Comparison of ENCODE assay signal across 19 mouse cellular contexts in the genomic region with DNA sequence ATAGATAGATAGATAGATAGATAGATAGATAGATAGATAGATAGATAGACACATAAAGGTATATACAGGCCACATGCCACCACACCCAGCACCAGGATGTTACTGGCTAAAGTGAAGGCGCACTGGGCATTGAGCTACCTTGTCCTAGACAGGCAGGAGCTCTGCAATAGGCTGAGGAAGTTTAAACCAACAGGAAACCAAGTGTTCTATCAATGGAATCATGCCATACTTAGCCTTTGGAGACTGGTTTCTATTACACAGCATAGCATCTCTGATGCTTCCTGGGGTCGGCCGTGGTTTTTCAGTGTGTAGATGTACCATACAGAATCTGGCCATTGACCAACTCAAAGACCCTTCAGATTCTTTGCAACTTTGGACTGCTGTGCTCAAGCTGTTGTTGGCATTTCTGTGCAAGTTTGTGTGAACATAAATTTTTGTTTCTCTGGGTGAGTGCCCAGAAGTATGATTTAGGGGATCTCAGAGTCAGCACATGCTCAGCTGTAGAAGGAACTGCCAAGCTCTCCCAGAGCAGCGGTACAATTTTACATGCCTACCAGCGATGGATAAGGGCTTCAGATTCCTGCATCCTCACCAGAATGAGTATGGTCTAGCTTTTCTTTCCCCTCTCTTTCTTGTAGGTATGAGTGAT. TPM values are rescaled to one million over a fixed set of nuclear protein-coding genes. Genes with fewer than 3 reads are reported as not detected.
DNase-seq lines count a peak whose midpoint lies in the region; ATAC-seq and TF ChIP-seq lines count a peak whose summit lies in the region.
"Had no signal": no experiment of that assay in that cellular context is flagged by ENCODE, and none has a peak within 500 bp of the region (broad histone marks: within the 10 kb centered on the region; RNA-seq: fewer than 3 reads in every experiment).

No protein-coding gene starts in this region.

- no peak overlapping the region for H3K27ac ChIP-seq in forebrain, postnatal 0 days (ENCODE audit: low read depth, low read length)
- no peak overlapping the region for H3K27ac ChIP-seq in forebrain, embryonic 11.5 days (ENCODE audit: low read depth, low read length)
- H3K27ac ChIP-seq in hindbrain, embryonic 11.5 days (ENCODE audit: low read depth, low read length): no peak overlapping the region
- H3K27ac ChIP-seq: embryonic facial prominence, embryonic 12.5 days; forebrain, embryonic 13.5 days; heart, embryonic 13.5 days; hindbrain, embryonic 13.5 days had no signal

- WGBS in forebrain, postnatal 0 days: 79% methylated on average over 5 of the region's 5 CpGs
- 93% methylated on average over 5 of the region's 5 CpGs for WGBS in forebrain, embryonic 11.5 days
- 94% methylated on average over 5 of the region's 5 CpGs for WGBS in hindbrain, embryonic 11.5 days

- no peak overlapping the region for H3K4me3 ChIP-seq in forebrain, postnatal 0 days (ENCODE audit: low read depth, low read length)
- no peak overlapping the region for H3K4me3 ChIP-seq in forebrain, embryonic 11.5 days (ENCODE audit: low read depth, low read length)
- no peak overlapping the region for H3K4me3 ChIP-seq in hindbrain, embryonic 11.5 days (ENCODE audit: low read depth, low read length)
- H3K4me3 ChIP-seq: embryonic facial prominence, embryonic 12.5 days; forebrain, embryonic 13.5 days; heart, embryonic 13.5 days; hindbrain, embryonic 13.5 days had no signal

- H3K4me2 ChIP-seq in forebrain, postnatal 0 days (ENCODE audit: low read depth): no peak overlapping the region
- no peak overlapping the region for H3K4me2 ChIP-seq in forebrain, embryonic 11.5 days (ENCODE audit: low read depth, low read length, severe bottlenecking)
- no peak overlapping the region for H3K4me2 ChIP-seq in hindbrain, embryonic 11.5 days (replicated peaks; ENCODE audit: low read depth, low read length)
- H3K4me2 ChIP-seq: embryonic facial prominence, embryonic 12.5 days; forebrain, embryonic 13.5 days; heart, embryonic 13.5 days; hindbrain, embryonic 13.5 days had no signal

- DNase-seq in forebrain, postnatal 0 days: no peak
- no peak for DNase-seq in forebrain, embryonic 11.5 days (ENCODE audit: low spot score)
- peak; percentile 16 for DNase-seq in testis, postnatal 10 days (ENCODE audit: low spot score)
- DNase-seq in testis, postnatal 14 days (ENCODE audit: low spot score): no peak
- DNase-seq in hindbrain, embryonic 11.5 days (ENCODE audit: low spot score): no peak
- DNase-seq: adrenal gland, adult 2 months; adrenal gland, postnatal 25 days; cerebellum, postnatal 10 days; embryo, embryonic 11 days; gastrocnemius, postnatal 14 days; heart, postnatal 36 days; kidney, adult 11 months had no signal

- no peak overlapping the region for H3K9ac ChIP-seq in forebrain, postnatal 0 days
- H3K9ac ChIP-seq in forebrain, embryonic 11.5 days (ENCODE audit: low read length): no peak overlapping the region
- H3K9ac ChIP-seq in hindbrain, embryonic 11.5 days (ENCODE audit: low read depth, low read length): no peak overlapping the region
- H3K9ac ChIP-seq: embryonic facial prominence, embryonic 12.5 days; forebrain, embryonic 13.5 days; heart, embryonic 13.5 days; hindbrain, embryonic 13.5 days had no signal

- ATAC-seq in forebrain, postnatal 0 days: peak; percentile 30
- no peak for ATAC-seq in forebrain, embryonic 11.5 days (replicated peaks; ENCODE audit: low FRiP score)
- peak; percentile 47; the same call in 1 of the 2 replicates for ATAC-seq in common myeloid progenitor, adult 5-6 weeks (replicated peaks; ENCODE audit: low read depth, poor library complexity, severe bottlenecking)
- no peak for ATAC-seq in megakaryocyte-erythroid progenitor cell, adult 5-6 weeks (replicated peaks; ENCODE audit: low FRiP score, low TSS enrichment, poor library complexity, severe bottlenecking)
- ATAC-seq in hindbrain, embryonic 11.5 days (ENCODE audit: low FRiP score): no peak

- H3K36me3 ChIP-seq in forebrain, postnatal 0 days (ENCODE audit: insufficient read depth): no peaks in the 10 kb centered on the region
- no peaks in the 10 kb centered on the region for H3K36me3 ChIP-seq in forebrain, embryonic 11.5 days (ENCODE audit: control insufficient read depth, insufficient read depth, low read length)
- no peaks in the 10 kb centered on the region for H3K36me3 ChIP-seq in hindbrain, embryonic 11.5 days (ENCODE audit: control insufficient read depth, insufficient read depth, low read length)
- H3K36me3 ChIP-seq: embryonic facial prominence, embryonic 12.5 days; heart, embryonic 13.5 days; hindbrain, embryonic 13.5 days had no signal

- no peaks in the 10 kb centered on the region for H3K9me3 ChIP-seq in forebrain, postnatal 0 days (ENCODE audit: low read length)
- no peaks in the 10 kb centered on the region for H3K9me3 ChIP-seq in forebrain, embryonic 11.5 days (ENCODE audit: control insufficient read depth, low read length)
- no peaks in the 10 kb centered on the region for H3K9me3 ChIP-seq in hindbrain, embryonic 11.5 days (ENCODE audit: control insufficient read depth, low read length)
- H3K9me3 ChIP-seq: embryonic facial prominence, embryonic 12.5 days; forebrain, embryonic 13.5 days; heart, embryonic 13.5 days; hindbrain, embryonic 13.5 days had no signal

- TF ChIP-seq CTCF in forebrain, postnatal 0 days (IDR thresholded peaks at IDR 0.05; ENCODE audit: low read depth): no peak

- H3K4me1 ChIP-seq in forebrain, postnatal 0 days (ENCODE audit: insufficient read depth): 0 out of 2 replicates have a peak, but pooled peaks cover 3% of the 10 kb centered on the region
- no peaks in the 10 kb centered on the region for H3K4me1 ChIP-seq in forebrain, embryonic 11.5 days (replicated peaks; ENCODE audit: control insufficient read depth, insufficient read depth, low read length)
- no peaks in the 10 kb centered on the region for H3K4me1 ChIP-seq in hindbrain, embryonic 11.5 days (replicated peaks; ENCODE audit: control insufficient read depth, insufficient read depth, low read length)
- H3K4me1 ChIP-seq: embryonic facial prominence, embryonic 12.5 days; forebrain, embryonic 13.5 days; hindbrain, embryonic 13.5 days had no signal

- no peaks in the 10 kb centered on the region for H3K27me3 ChIP-seq in forebrain, postnatal 0 days (ENCODE audit: insufficient read depth, low read length)
- H3K27me3 ChIP-seq in forebrain, embryonic 11.5 days (ENCODE audit: control insufficient read depth, insufficient read depth, low read length): no peaks in the 10 kb centered on the region
- H3K27me3 ChIP-seq in hindbrain, embryonic 11.5 days (ENCODE audit: control insufficient read depth, insufficient read depth, low read length): no peaks in the 10 kb centered on the region
- H3K27me3 ChIP-seq: embryonic facial prominence, embryonic 12.5 days; forebrain, embryonic 13.5 days had no signal

RNA-seq across cellular contexts. Expression of gene Rasgrf1, which starts 17.0 kb away (rescaled TPM):
- total RNA-seq in forebrain, postnatal 0 days (2014; rRNA removed): 25.5 and 33.2 TPM in 2 replicates
- 15.3 and 19.3 TPM in 2 replicates for polyA plus RNA-seq in forebrain, postnatal 0 days (2015; fragmentation: Nextera tagmentation; extraction: Ambion mirVana)
- polyA plus RNA-seq in forebrain, embryonic 11.5 days (2014; fragmentation: Nextera tagmentation; extraction: Ambion mirVana): 0.08 TPM in 1 of 2 replicates, not detected in the other
- not detected in 2 replicates for total RNA-seq in common myeloid progenitor, adult 5-6 weeks (2017)
- total RNA-seq in megakaryocyte-erythroid progenitor cell, adult 5-6 weeks (2014; fragmentation: Nextera tagmentation): not detected in 2 replicates
- total RNA-seq in megakaryocyte-erythroid progenitor cell, adult 5-6 weeks (2017): not detected in 2 replicates
- polyA plus RNA-seq in hindbrain, embryonic 11.5 days (2014; fragmentation: Nextera tagmentation; extraction: Ambion mirVana): 0.15 and 0.35 TPM in 2 replicates
- total RNA-seq: heart, postnatal 36 days had no signal
- polyA plus RNA-seq: heart, postnatal 0 days had no signal

Comparison
In these comparisons a context has a peak if more than half of its experiments do, and no peak if none do; other contexts are left out.
1. ATAC-seq: peak in forebrain, postnatal 0 days (single experiment) and common myeloid progenitor, adult 5-6 weeks (single experiment); none in forebrain, embryonic 11.5 days (single experiment), megakaryocyte-erythroid progenitor cell, adult 5-6 weeks (single experiment) and hindbrain, embryonic 11.5 days (single experiment).
2. RNA of gene Rasgrf1, which starts 17.0 kb away (total RNA-seq): 25.5 to 33.2 TPM in forebrain, postnatal 0 days; not detected in common myeloid progenitor, adult 5-6 weeks and not detected in megakaryocyte-erythroid progenitor cell, adult 5-6 weeks; every median in the first group is over 10 times any median in the second.